Mouse (Mus musculus): ENCODE data around the gene Wfdc1.

Wfdc1 gene

GRCm38 (mm10) chr8:119639798-119640197 lies 26.4 kb upstream of the Wfdc1 start:
- DNase-seq (ENCODE audit: low spot score): no peak

DNA sequence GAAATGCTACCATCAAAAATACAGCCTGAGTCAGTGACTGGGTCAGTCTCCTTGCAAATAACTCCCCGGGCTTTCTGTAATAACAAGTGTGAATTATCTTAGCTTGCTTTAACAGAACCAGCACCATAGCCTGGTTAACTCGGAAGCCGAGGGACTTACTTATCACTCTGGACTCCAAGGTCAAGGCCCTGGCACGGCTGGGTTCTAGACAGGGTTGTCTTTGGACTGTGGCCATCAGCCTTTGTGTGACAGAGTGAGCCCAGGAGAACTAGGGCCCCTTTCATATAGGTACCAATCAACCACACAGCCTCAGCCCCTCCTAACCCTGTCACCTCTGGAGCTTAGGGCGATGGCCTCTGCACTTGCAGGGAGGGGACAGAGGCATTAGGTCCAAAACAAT lies 25.1 kb upstream of the Wfdc1 start:
- DNase-seq (ENCODE audit: low spot score): no peak

GRCm38 (mm10) chr8:119642960-119643359 lies 23.2 kb upstream of the Wfdc1 start:
- DNase-seq (ENCODE audit: low spot score): no peak

- DNase-seq (ENCODE audit: low spot score): no peak
Observed at GRCm38 (mm10) chr8:119644429-119644960, 21.7 kb upstream of the Wfdc1 start.

GRCm38 (mm10) chr8:119644981-119645597 lies 21.1 kb upstream of the Wfdc1 start:
- DNase-seq (ENCODE audit: low spot score): no peak

- no peak for DNase-seq (ENCODE audit: low spot score)
Observed at GRCm38 (mm10) chr8:119646197-119646596, 20.0 kb upstream of the Wfdc1 start.

- no peak for DNase-seq (ENCODE audit: low spot score)
Observed at GRCm38 (mm10) chr8:119646846-119647245, 19.3 kb upstream of the Wfdc1 start.

DNA sequence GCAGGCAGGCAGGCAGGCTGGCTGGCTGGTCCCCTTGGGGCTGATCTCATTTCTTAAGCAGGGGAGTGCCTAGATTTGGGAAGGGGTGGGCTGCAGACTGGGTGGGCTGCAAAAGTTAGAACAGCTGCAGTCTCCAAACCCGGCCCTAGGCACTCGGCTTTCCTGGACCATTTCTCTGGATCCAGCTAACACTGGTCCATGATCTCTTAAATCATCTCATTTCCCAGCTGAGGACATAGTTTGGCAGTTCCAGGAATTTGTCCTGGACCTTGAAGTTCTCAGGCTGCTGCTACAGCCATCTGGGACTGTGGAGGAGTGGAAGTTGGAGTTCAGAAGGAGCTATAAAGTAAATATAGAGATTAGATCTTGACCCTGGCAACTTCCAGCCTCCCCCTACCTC lies 14.8 kb upstream of the Wfdc1 start:
- DNase-seq (ENCODE audit: low spot score): no peak

DNA sequence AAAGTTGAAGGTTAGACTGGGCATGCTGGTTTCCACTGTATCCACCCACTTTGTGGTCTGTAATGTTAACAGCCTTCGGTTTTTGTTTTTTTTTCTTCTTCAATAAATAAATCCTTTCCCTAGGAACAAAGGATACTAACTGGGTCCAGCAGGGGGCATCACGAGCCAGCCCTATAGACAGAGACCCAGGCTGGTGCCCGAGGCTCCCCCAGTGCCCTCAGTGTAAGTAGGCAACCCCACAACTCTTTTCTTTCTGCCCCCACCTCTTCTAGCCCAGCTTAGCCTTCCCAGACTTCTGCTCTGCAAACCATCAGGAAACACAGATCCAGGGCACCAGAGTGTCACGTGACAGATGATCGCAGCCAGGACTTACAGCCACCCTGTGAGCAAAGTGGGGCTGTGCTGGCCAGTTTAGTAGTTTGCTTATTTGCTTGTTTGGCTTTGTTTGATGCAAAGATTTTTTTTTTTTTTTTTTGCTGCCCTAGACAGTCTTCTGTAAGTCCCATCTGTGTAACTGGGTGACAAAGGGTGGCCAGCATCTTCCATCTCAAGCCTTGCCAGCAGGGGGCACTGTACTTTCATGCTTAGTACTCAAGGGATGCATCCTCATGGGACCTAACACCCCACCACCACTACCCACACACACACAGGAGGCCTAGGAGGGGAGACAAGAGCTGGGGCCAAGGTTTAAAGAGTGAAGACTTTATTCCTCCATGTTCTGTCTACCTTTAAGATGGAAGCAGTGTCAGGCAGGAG lies 9.3 kb upstream of the Wfdc1 start:
- DNase-seq (ENCODE audit: low spot score): no peak

- DNase-seq (ENCODE audit: low spot score): no peak
Observed at GRCm38 (mm10) chr8:119661081-119661480, 5.1 kb upstream of the Wfdc1 start.

- no peak for DNase-seq (ENCODE audit: low spot score)
Observed at GRCm38 (mm10) chr8:119661892-119662291, 4.3 kb upstream of the Wfdc1 start.

GRCm38 (mm10) chr8:119663440-119663839 lies 2.7 kb upstream of the Wfdc1 start:
- DNase-seq (ENCODE audit: low spot score): no peak

- DNase-seq (ENCODE audit: low spot score): no peak
Observed at GRCm38 (mm10) chr8:119665270-119665669, 895 bp upstream of the Wfdc1 start.

DNA sequence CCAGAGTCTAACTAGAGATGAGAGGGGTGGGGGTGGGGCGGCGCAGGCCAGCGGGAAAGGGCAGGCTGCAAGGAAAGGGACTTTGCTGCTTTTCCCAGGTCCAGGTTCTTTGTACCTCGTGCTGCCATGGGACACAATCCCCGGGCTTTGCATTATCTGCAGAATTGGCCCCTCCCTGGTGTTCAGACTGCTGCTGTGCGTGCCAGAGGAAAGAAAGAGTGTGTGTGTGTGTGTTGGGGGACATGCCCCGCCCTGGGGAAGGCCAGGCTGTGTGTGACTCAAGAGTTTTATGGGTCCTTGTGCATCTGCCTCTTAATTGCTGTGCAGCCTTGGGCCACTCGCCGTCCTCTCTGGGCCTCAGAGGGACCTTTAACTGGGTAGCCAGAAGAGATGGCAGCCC lies 2.3 kb downstream of the Wfdc1 start:
- no peak for DNase-seq (ENCODE audit: low spot score)

DNA sequence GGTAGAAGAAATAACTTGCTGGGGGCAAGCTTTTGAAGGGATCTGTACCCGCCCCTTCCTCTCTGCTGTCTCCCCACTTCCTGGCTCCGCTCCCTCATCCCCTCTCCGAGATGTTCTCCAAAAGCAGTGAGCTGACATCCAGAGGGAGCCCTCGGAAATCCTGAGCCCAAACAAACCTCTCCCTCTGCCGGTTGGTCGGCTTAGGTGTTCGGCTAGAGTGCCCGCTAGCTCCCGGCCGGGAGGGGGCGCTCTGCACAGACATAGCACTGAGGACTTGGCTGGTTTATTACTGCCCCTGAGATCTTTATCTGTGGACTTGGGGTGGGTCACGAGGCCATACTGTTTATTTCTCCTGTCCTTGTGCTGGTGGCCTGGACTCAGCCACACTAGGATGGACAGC lies 3.1 kb downstream of the Wfdc1 start:
- DNase-seq (ENCODE audit: low spot score): no peak

DNA sequence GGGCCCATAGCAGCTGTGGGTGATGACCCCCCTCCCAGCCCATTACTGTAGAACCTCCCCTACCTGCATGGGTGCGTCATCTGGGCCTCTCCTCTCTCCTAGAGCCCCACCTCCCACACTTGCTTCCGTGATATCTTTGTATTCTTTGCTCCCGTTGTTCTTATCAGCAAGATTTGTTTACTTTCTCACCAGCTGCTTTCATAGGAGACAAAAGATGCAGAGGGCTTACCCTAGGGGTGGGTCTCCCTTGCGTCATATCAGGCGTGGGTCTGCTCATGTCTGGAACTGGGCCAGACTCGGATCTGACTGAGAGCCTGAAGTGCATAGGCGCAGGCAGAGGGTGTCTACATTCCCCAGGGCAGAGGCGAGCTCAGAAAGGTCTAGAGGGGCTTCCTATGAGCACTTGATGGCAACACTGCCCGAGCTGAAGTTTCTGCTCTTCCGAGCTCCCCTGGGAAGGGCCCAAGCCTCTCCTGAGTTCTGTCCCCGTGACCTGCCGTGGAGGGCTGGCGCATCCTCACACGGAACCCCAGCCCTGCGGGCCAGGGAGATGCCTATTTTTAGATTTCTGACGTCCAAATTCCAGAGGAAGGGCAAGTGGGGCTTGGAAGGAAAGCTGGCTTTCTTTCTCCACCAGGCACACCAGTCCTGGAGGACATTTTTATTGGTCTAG lies 4.4 kb downstream of the Wfdc1 start:
- no peak for DNase-seq (ENCODE audit: low spot score)

- DNase-seq (ENCODE audit: low spot score): no peak
Observed at GRCm38 (mm10) chr8:119673976-119674555, 7.9 kb downstream of the Wfdc1 start.

DNA sequence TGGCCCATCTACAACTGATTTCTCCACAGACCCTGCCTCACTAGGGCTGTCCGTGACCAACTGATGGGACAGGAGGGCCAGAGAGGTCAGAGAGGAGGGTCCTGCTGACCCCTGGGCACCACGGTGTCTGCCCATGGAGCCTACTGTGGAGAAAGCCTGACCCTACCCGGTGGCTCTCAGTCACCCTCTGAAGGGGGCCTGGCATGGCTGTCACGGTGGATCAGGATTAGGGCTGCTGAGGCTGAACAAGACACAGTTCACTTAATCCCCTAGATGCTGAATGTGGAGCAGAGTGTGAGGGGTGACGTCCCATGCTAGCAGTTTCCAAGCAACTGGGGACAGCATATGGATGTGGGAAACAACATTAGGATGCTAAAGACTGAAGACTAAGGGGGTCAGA lies 9.3 kb downstream of the Wfdc1 start:
- no peak for DNase-seq (ENCODE audit: low spot score)

GRCm38 (mm10) chr8:119676389-119676788 lies 10.2 kb downstream of the Wfdc1 start:
- peak; percentile 83 for DNase-seq (ENCODE audit: low spot score)

- no peak for DNase-seq (ENCODE audit: low spot score)
Observed at GRCm38 (mm10) chr8:119678138-119678843, 12.1 kb downstream of the Wfdc1 start.

- DNase-seq (ENCODE audit: low spot score): no peak
Observed at GRCm38 (mm10) chr8:119679184-119679583, 13.0 kb downstream of the Wfdc1 start.

DNA sequence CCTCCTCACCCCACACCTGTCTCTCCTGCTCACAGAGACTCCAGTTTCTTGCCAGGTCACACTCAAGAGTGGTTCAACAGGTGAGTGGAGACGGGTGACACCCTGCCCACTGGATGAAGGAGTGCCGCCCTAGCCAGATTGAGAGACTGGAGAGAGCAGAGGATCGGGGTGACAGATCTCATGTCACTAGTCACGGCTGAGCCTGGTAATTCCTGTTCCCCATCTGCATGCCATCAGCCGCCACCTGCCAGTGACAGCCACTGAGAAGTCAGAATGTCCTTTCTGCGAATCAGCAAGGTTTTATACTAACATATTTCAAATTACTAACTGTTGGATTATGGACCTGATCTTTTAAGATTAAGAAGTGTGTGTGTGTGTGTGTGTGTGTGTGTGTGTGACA lies 24.4 kb downstream of the Wfdc1 start:
- no peak for DNase-seq (ENCODE audit: low spot score)
